Mouse (Mus musculus): Measurements from ENCODE around the gene Pbld1.

GRCm38 (mm10) chr10:63043154-63043553 lies 16.8 kb upstream of the Pbld1 start:
- TF ChIP-seq GATA1 (IDR thresholded peaks at IDR 0.05; ENCODE audit: borderline replicate concordance, low read length) (no peak), FLI1 (IDR thresholded peaks at IDR 0.05; ENCODE audit: low read length) (no peak)

All from megakaryocyte, embryonic 14.5 days (primary cell).